Mouse (Mus musculus): Measurements from ENCODE around the gene Gale.

Gene Gale

GRCm38 (mm10) chr4:136016059-136016602 lies 52.6 kb downstream of the Gale start:
- no peak for DNase-seq (ENCODE audit: low spot score in 2 of 2)
